Mouse (Mus musculus): Measurements from ENCODE around the gene Kansl3. TPM values are rescaled to one million over a fixed set of nuclear protein-coding genes. Genes with fewer than 3 reads are reported as not detected.

Kansl3 gene
- polyA plus RNA-seq, 1 experiment from 2014 or later: 18.6 TPM

GRCm38 (mm10) chr1:36299126-36299525 lies 69.9 kb downstream of the Kansl3 start:
- no peak overlapping the region for H3K9ac ChIP-seq (ENCODE audit: low read depth, low read length)
- WGBS: 44% methylated on average over 13 of the region's 13 CpGs
- TF ChIP-seq CTCF (IDR thresholded peaks at IDR 0.05; ENCODE audit: low read depth): no peak
- H3K4me1 ChIP-seq (replicated peaks; ENCODE audit: control insufficient read depth, insufficient read depth, low read length): peaks cover 4% of the 10 kb centered on the region
- H3K27ac ChIP-seq (ENCODE audit: low read depth, low read length): no peak overlapping the region
- ATAC-seq: no peak
- no peaks in the 10 kb centered on the region for H3K36me3 ChIP-seq (ENCODE audit: control insufficient read depth, insufficient read depth)
- no peak overlapping the region for H3K4me2 ChIP-seq (replicated peaks; ENCODE audit: low read depth)
- H3K4me3 ChIP-seq (ENCODE audit: low read depth, low read length): no peak overlapping the region
- H3K9me3 ChIP-seq (ENCODE audit: control insufficient read depth): no peaks in the 10 kb centered on the region
- peaks cover 16% of the 10 kb centered on the region; the same call in 1 of the 2 replicates for H3K27me3 ChIP-seq (replicated peaks; ENCODE audit: control insufficient read depth, insufficient read depth, low read length)

GRCm38 (mm10) chr1:36298107-36298506 lies 70.9 kb downstream of the Kansl3 start:
- Histone ChIP-seq H3K4me3 (ENCODE audit: low read depth, low read length) (no peak overlapping the region), H3K27ac (ENCODE audit: low read depth, low read length) (no peak overlapping the region), H3K36me3 (ENCODE audit: control insufficient read depth, insufficient read depth) (no peaks in the 10 kb centered on the region), H3K9ac (ENCODE audit: low read depth, low read length) (no peak overlapping the region), H3K4me2 (replicated peaks; ENCODE audit: low read depth) (no peak overlapping the region), H3K4me1 (replicated peaks; ENCODE audit: control insufficient read depth, insufficient read depth, low read length) (peaks cover 3% of the 10 kb centered on the region), H3K27me3 (replicated peaks; ENCODE audit: control insufficient read depth, insufficient read depth, low read length) (peaks cover 16% of the 10 kb centered on the region; the same call in 1 of the 2 replicates), H3K9me3 (ENCODE audit: control insufficient read depth) (no peaks in the 10 kb centered on the region)
- WGBS: 76% methylated on average over 4 of the region's 4 CpGs
- ATAC-seq: no peak
- TF ChIP-seq CTCF (IDR thresholded peaks at IDR 0.05; ENCODE audit: low read depth): no peak

GRCm38 (mm10) chr1:36296466-36297149 lies 72.4 kb downstream of the Kansl3 start:
- Histone ChIP-seq H3K4me3 (ENCODE audit: low read depth, low read length) (no peak overlapping the region), H3K4me2 (replicated peaks; ENCODE audit: low read depth) (no peak overlapping the region), H3K36me3 (ENCODE audit: control insufficient read depth, insufficient read depth) (no peaks in the 10 kb centered on the region), H3K9ac (ENCODE audit: low read depth, low read length) (no peak overlapping the region), H3K4me1 (replicated peaks; ENCODE audit: control insufficient read depth, insufficient read depth, low read length) (no peaks in the 10 kb centered on the region), H3K27ac (ENCODE audit: low read depth, low read length) (no peak overlapping the region), H3K9me3 (ENCODE audit: control insufficient read depth) (no peaks in the 10 kb centered on the region), H3K27me3 (replicated peaks; ENCODE audit: control insufficient read depth, insufficient read depth, low read length) (0 out of 2 replicates have a peak, but pooled peaks cover 10% of the 10 kb centered on the region)
- WGBS: 64% methylated on average over 9 of the region's 9 CpGs
- no peak for TF ChIP-seq CTCF (IDR thresholded peaks at IDR 0.05; ENCODE audit: low read depth)
- ATAC-seq: no peak

- ATAC-seq: no peak
- H3K4me2 ChIP-seq (replicated peaks; ENCODE audit: low read depth): no peak overlapping the region
- H3K4me3 ChIP-seq (ENCODE audit: low read depth, low read length): no peak overlapping the region
- no peaks in the 10 kb centered on the region for H3K36me3 ChIP-seq (ENCODE audit: control insufficient read depth, insufficient read depth)
- H3K27ac ChIP-seq (ENCODE audit: low read depth, low read length): no peak overlapping the region
- no peak for TF ChIP-seq CTCF (IDR thresholded peaks at IDR 0.05; ENCODE audit: low read depth)
- 0 out of 2 replicates have a peak, but pooled peaks cover 10% of the 10 kb centered on the region for H3K27me3 ChIP-seq (replicated peaks; ENCODE audit: control insufficient read depth, insufficient read depth, low read length)
- no peaks in the 10 kb centered on the region for H3K9me3 ChIP-seq (ENCODE audit: control insufficient read depth)
- H3K4me1 ChIP-seq (replicated peaks; ENCODE audit: control insufficient read depth, insufficient read depth, low read length): no peaks in the 10 kb centered on the region
- 56% methylated on average over 3 of the region's 3 CpGs for WGBS
- H3K9ac ChIP-seq (ENCODE audit: low read depth, low read length): no peak overlapping the region
These were observed 74.6 kb downstream of the Kansl3 start for GRCm38 (mm10) chr1:36294402-36294801.

- H3K4me3 ChIP-seq (ENCODE audit: low read depth, low read length): no peak overlapping the region
- no peak for ATAC-seq
- H3K9ac ChIP-seq (ENCODE audit: low read depth, low read length): no peak overlapping the region
- H3K36me3 ChIP-seq (ENCODE audit: control insufficient read depth, insufficient read depth): no peaks in the 10 kb centered on the region
- H3K27me3 ChIP-seq (replicated peaks; ENCODE audit: control insufficient read depth, insufficient read depth, low read length): 0 out of 2 replicates have a peak, but pooled peaks cover 6% of the 10 kb centered on the region
- H3K27ac ChIP-seq (ENCODE audit: low read depth, low read length): no peak overlapping the region
- no peaks in the 10 kb centered on the region for H3K4me1 ChIP-seq (replicated peaks; ENCODE audit: control insufficient read depth, insufficient read depth, low read length)
- H3K9me3 ChIP-seq (ENCODE audit: control insufficient read depth): no peaks in the 10 kb centered on the region
- 89% methylated on average over 8 of the region's 8 CpGs for WGBS
- TF ChIP-seq CTCF (IDR thresholded peaks at IDR 0.05; ENCODE audit: low read depth): no peak
- H3K4me2 ChIP-seq (replicated peaks; ENCODE audit: low read depth): no peak overlapping the region
These were observed 75.5 kb downstream of the Kansl3 start for GRCm38 (mm10) chr1:36293470-36293869.

Small RNAs within 50 kb of the gene (microRNA-seq; reads per million reads assigned to microRNA genes)
- not detected for gene Mir6898

Other genes starting within 250 kb of the Kansl3 start
- gene Uggt1, start 124.5 kb downstream of the Kansl3 start, polyA plus RNA-seq (2015; fragmentation: Nextera tagmentation; extraction: Ambion mirVana): 21.8 and 22.8 TPM in 2 replicates
- 15.6 and 15.8 TPM in 2 replicates for gene Neurl3, start 94.5 kb downstream of the Kansl3 start, polyA plus RNA-seq (2015; fragmentation: Nextera tagmentation; extraction: Ambion mirVana)
- 3.6 and 3.7 TPM in 2 replicates for gene Arid5a, start 61.4 kb downstream of the Kansl3 start, polyA plus RNA-seq (2015; fragmentation: Nextera tagmentation; extraction: Ambion mirVana)
- 0.13 and 0.17 TPM in 2 replicates for gene Fer1l5, start 3.1 kb upstream of the Kansl3 start, polyA plus RNA-seq (2015; fragmentation: Nextera tagmentation; extraction: Ambion mirVana)
- gene Lman2l, start 76.1 kb upstream of the Kansl3 start, polyA plus RNA-seq (2015; fragmentation: Nextera tagmentation; extraction: Ambion mirVana): 10.5 and 11.2 TPM in 2 replicates
- gene Cnnm4, start 102.4 kb upstream of the Kansl3 start, polyA plus RNA-seq (2015; fragmentation: Nextera tagmentation; extraction: Ambion mirVana): 17.4 and 18.4 TPM in 2 replicates
- 2.5 and 2.6 TPM in 2 replicates for gene Cnnm3, start 142.7 kb upstream of the Kansl3 start, polyA plus RNA-seq (2015; fragmentation: Nextera tagmentation; extraction: Ambion mirVana)
- 2.1 and 3.8 TPM in 2 replicates for gene Ankrd23, start 167.7 kb upstream of the Kansl3 start, polyA plus RNA-seq (2015; fragmentation: Nextera tagmentation; extraction: Ambion mirVana)
- 0.22 TPM in 1 of 2 replicates, not detected in the other for gene Gm42417, start 170.2 kb upstream of the Kansl3 start, polyA plus RNA-seq (2015; fragmentation: Nextera tagmentation; extraction: Ambion mirVana)
- 15.0 and 18.5 TPM in 2 replicates for gene Ankrd39, start 178.3 kb upstream of the Kansl3 start, polyA plus RNA-seq (2015; fragmentation: Nextera tagmentation; extraction: Ambion mirVana)
- 3.5 and 3.9 TPM in 2 replicates for gene Sema4c, start 189.2 kb upstream of the Kansl3 start, polyA plus RNA-seq (2015; fragmentation: Nextera tagmentation; extraction: Ambion mirVana)